In genomic region chr16:37194152-37194551, GRCm38 (mm10) we compare ENCODE assay signal across 16 mouse cellular contexts.
"Had no signal": no experiment of that assay in that cellular context is flagged by ENCODE, and none has a peak within 500 bp of the region (broad histone marks: within the 10 kb centered on the region; RNA-seq: fewer than 3 reads in every experiment).

No protein-coding gene starts in this region.

- H3K9me3 ChIP-seq: neural tube, embryonic 12.5 days; neural tube, embryonic 13.5 days; stomach, embryonic 15.5 days had no signal

- DNase-seq: retina, postnatal 1 day; right cerebral cortex, adult 18-20 months; right cerebral cortex, postnatal 14 days; right cerebral cortex, postnatal 25 days; right cerebral cortex, postnatal 4 days; spleen, adult 18-20 months; thymus, adult 18-20 months; thymus, adult 2 months; thymus, postnatal 14 days; thymus, postnatal 25 days; thymus, postnatal 36 days; thymus, postnatal 4 days had no signal

- H3K4me3 ChIP-seq: neural tube, embryonic 12.5 days; neural tube, embryonic 13.5 days; stomach, embryonic 15.5 days had no signal

- H3K9ac ChIP-seq: neural tube, embryonic 12.5 days; neural tube, embryonic 13.5 days; stomach, embryonic 15.5 days had no signal

- H3K27ac ChIP-seq: neural tube, embryonic 12.5 days; neural tube, embryonic 13.5 days; stomach, embryonic 15.5 days; stomach, postnatal 0 days had no signal

- H3K4me2 ChIP-seq: neural tube, embryonic 12.5 days; neural tube, embryonic 13.5 days; stomach, embryonic 15.5 days had no signal

- H3K27me3 ChIP-seq: neural tube, embryonic 12.5 days; neural tube, embryonic 13.5 days; stomach, embryonic 15.5 days had no signal

- H3K36me3 ChIP-seq: neural tube, embryonic 12.5 days; neural tube, embryonic 13.5 days; stomach, embryonic 15.5 days had no signal

- H3K4me1 ChIP-seq: neural tube, embryonic 12.5 days; neural tube, embryonic 13.5 days; stomach, embryonic 15.5 days had no signal
